Mouse (Mus musculus) CH12.LX (cell line): Measurements from ENCODE around the gene Rhox11. TPM values are rescaled to one million over a fixed set of nuclear protein-coding genes. Genes with fewer than 3 reads are reported as not detected.
"Not testable (repeated sequence)": the region's sequence is repeated elsewhere in the genome, so short reads cannot be mapped to it uniquely, and the experiment has no call there.

ENCODE experiments used
- DNase-seq: peaks from one replicate; pipeline ENCODE4 v3.0.0-alpha.2; 2013; ENCODE audit errors: extremely low read depth
- H3K27ac ChIP-seq: 2 replicates; pipeline ENCODE4 v1.5.1; 2012; ENCODE audit warnings: low read depth, mild to moderate bottlenecking, control low read depth, moderate library complexity; ENCODE audit not compliant: insufficient read depth
- H3K27me3 ChIP-seq: replicated peaks from 2 replicates; pipeline ENCODE3; 2012; ENCODE audit warnings: inconsistent platforms
- H3K36me3 ChIP-seq, 2 experiments: replicated peaks in 1 of 2; 2 replicates each; pipeline versions ENCODE3 to v1.6.1; 2012; ENCODE audit warnings: inconsistent platforms in 1 of 2, low read length in 1 of 2, mild to moderate bottlenecking in 1 of 2, mixed read lengths in 1 of 2, moderate library complexity in 1 of 2; ENCODE audit not compliant: control insufficient read depth in 1 of 2, insufficient read depth in 1 of 2
- H3K4me1 ChIP-seq, 2 experiments: 2 replicates each; pipeline ENCODE4 v1.6.1; 2012; ENCODE audit warnings: inconsistent platforms in 1 of 2, moderate library complexity in 1 of 2; ENCODE audit not compliant: insufficient read depth in 2 of 2, control insufficient read depth in 1 of 2
- H3K4me2 ChIP-seq: 2 replicates; pipeline ENCODE4 v1.6.1; 2012; ENCODE audit warnings: low read depth, mild to moderate bottlenecking, control low read depth; ENCODE audit not compliant: poor library complexity, insufficient read depth, severe bottlenecking
- H3K4me3 ChIP-seq, 3 experiments: fragments of 150-350 bp in 1 of 3; sonication (generic) in 1 of 3; replicated peaks in 1 of 3; 2 replicates each; pipeline versions ENCODE3 to v1.5.1; 2011 to 2012; ENCODE audit warnings: low read depth in 2 of 3, low read length in 2 of 3, mild to moderate bottlenecking in 2 of 3, moderate library complexity in 2 of 3, control low read depth in 1 of 3, improper control_type of control experiment in 1 of 3, inconsistent platforms in 1 of 3, mixed read lengths in 1 of 3; ENCODE audit not compliant: poor library complexity in 1 of 3
- H3K79me2 ChIP-seq: replicated peaks from 2 replicates; pipeline ENCODE4 v1.6.1; 2012; ENCODE audit warnings: mild to moderate bottlenecking, moderate library complexity; ENCODE audit not compliant: control insufficient read depth, poor library complexity, insufficient read depth, severe bottlenecking; ENCODE audit errors: extremely low read depth
- H3K9ac ChIP-seq: 2 replicates; pipeline ENCODE4 v1.6.1; 2012; ENCODE audit warnings: low read depth, mild to moderate bottlenecking, control low read depth, moderate library complexity; ENCODE audit not compliant: insufficient read depth
- H3K9me3 ChIP-seq: replicated peaks from 2 replicates; pipeline ENCODE3; 2012; ENCODE audit warnings: low read length, inconsistent platforms, mixed read lengths
- CHD1 ChIP-seq: IDR thresholded peaks from 2 replicates; pipeline ENCODE4 v1.6.1; 2012; ENCODE audit warnings: low read depth, low read length, improper control_type of control experiment, inconsistent platforms
- CHD2 ChIP-seq: IDR thresholded peaks from 2 replicates; pipeline ENCODE4 v1.6.1; 2011; ENCODE audit warnings: low read length, improper control_type of control experiment
- CTCF ChIP-seq, 2 experiments: IDR thresholded peaks in 1 of 2; conservative IDR thresholded peaks in 1 of 2; 2 replicates each; pipeline ENCODE4 v1.5.1; 2011 to 2012; ENCODE audit warnings: low read depth in 2 of 2, low read length in 2 of 2, improper control_type of control experiment in 1 of 2, inconsistent platforms in 1 of 2, mild to moderate bottlenecking in 1 of 2, moderate library complexity in 1 of 2
- E2F4 ChIP-seq: IDR thresholded peaks from 2 replicates; pipeline ENCODE4 v1.6.1; 2011; ENCODE audit warnings: low read depth, low read length, improper control_type of control experiment; ENCODE audit not compliant: insufficient replicate concordance
- EP300 ChIP-seq: IDR thresholded peaks from 2 replicates; pipeline ENCODE4 v1.6.1; 2011; ENCODE audit warnings: low read length, improper control_type of control experiment
- MAFK ChIP-seq: IDR thresholded peaks from 2 replicates; pipeline ENCODE4 v1.6.1; 2011; ENCODE audit warnings: low read length, improper control_type of control experiment; ENCODE audit not compliant: insufficient replicate concordance
- MAZ ChIP-seq: IDR thresholded peaks from 2 replicates; pipeline ENCODE4 v1.6.1; 2012; ENCODE audit warnings: low read depth, mild to moderate bottlenecking, inconsistent platforms, low read length, improper control_type of control experiment, moderate library complexity
- NELFE ChIP-seq: IDR thresholded peaks from 2 replicates; pipeline ENCODE4 v1.6.1; 2011; ENCODE audit warnings: low read depth, low read length, improper control_type of control experiment
- PAX5 ChIP-seq: IDR thresholded peaks from 2 replicates; pipeline ENCODE4 v1.6.1; 2012; ENCODE audit warnings: low read length, inconsistent platforms, mixed read lengths
- POLR2AphosphoS2 ChIP-seq: IDR thresholded peaks from 2 replicates; pipeline ENCODE4 v1.6.1; 2011; ENCODE audit warnings: low read depth, low read length, improper control_type of control experiment
- RAD21 ChIP-seq: IDR thresholded peaks from 2 replicates; pipeline ENCODE4 v1.6.1; 2011; ENCODE audit warnings: low read depth, mild to moderate bottlenecking, low read length, improper control_type of control experiment, moderate library complexity
- RCOR1 ChIP-seq: conservative IDR thresholded peaks from 2 replicates; pipeline ENCODE4 v1.6.1; 2012; ENCODE audit warnings: low read depth, mild to moderate bottlenecking, inconsistent platforms, low read length, improper control_type of control experiment
- SMC3 ChIP-seq: IDR thresholded peaks from 2 replicates; pipeline ENCODE4 v1.6.1; 2011; ENCODE audit warnings: low read depth, low read length, improper control_type of control experiment
- TBP ChIP-seq: conservative IDR thresholded peaks from 2 replicates; pipeline ENCODE4 v1.6.1; 2011; ENCODE audit warnings: low read depth, low read length, improper control_type of control experiment
- TCF12 ChIP-seq: IDR thresholded peaks from 2 replicates; pipeline ENCODE4 v1.6.1; 2014; ENCODE audit warnings: low read depth, mild to moderate bottlenecking, inconsistent platforms, low read length, improper control_type of control experiment
- UBTF ChIP-seq: IDR thresholded peaks from 2 replicates; pipeline ENCODE4 v1.6.1; 2012; ENCODE audit warnings: low read depth, mild to moderate bottlenecking, inconsistent platforms, low read length, improper control_type of control experiment, moderate library complexity
- USF2 ChIP-seq: conservative IDR thresholded peaks from 2 replicates; pipeline ENCODE4 v1.6.1; 2011; ENCODE audit warnings: low read depth, low read length, improper control_type of control experiment
- ZC3H11A ChIP-seq: IDR thresholded peaks from 2 replicates; pipeline ENCODE4 v1.6.1; 2012; ENCODE audit warnings: low read depth, mild to moderate bottlenecking, inconsistent platforms, low read length, improper control_type of control experiment
- ZKSCAN1 ChIP-seq: IDR thresholded peaks from 2 replicates; pipeline ENCODE4 v1.6.1; 2012; ENCODE audit warnings: low read depth, inconsistent platforms, low read length, improper control_type of control experiment, borderline replicate concordance
- dilution Hi-C: fragments of 300-500 bp; cut with MboI; formaldehyde crosslinking; loops from 2 replicates; pipeline ENCODE4 v1.14.3; 2020; ENCODE audit warnings: low sequenced_read_pairs; ENCODE audit not compliant: extremely low pct_unique_long_range_greater_than_20kb, extremely low pct_ligation_motif_present
- in situ Hi-C: fragments of 300-500 bp; cut with MboI; formaldehyde crosslinking; loops from 3 replicates; pipeline ENCODE4 v1.14.3; 2019; ENCODE audit warnings: low sequenced_read_pairs, low pct_ligation_motif_present, low pct_unique_long_range_greater_than_20kb, mixed read lengths
- polyA plus RNA-seq: library from polyadenylated mRNA; unstranded; fragments of >175 nt; gene quantifications from 2 replicates; pipeline ENCODE4 v1.2.1, GENCODE M21; 2012; ENCODE audit warnings: low read depth; ENCODE audit not compliant: insufficient read length
- total RNA-seq, 2 experiments: library from RNA; depleted of rRNA; stranded (reverse); fragments of 300-350 nt in 1 of 2; fragments of >200 nt in 1 of 2; gene quantifications; 2 replicates each; pipeline ENCODE4 v1.2.3; 2012 to 2014

Rhox11 gene
- total and polyA plus RNA-seq, 3 experiments = not detected

DNA sequence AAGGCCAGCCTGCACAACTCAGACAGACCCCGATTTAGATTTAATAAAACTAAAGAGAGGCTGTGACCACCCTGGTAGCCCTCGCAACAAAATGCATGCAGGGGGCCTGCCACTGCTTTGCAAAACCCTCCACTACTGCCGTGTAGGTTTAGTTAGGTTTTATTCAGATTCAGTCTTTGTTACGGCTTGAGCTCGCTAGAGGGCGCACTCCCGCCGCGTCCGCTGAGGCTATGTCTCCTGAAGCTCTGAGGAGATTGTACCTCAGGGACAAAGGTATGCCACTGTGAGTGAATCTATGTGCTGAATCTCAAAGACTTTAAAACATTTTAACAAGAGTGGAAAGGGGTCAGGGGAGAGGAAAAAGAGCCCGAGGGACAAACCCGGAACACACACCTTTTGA lies 715 bp downstream of the Rhox11 start:
- TF ChIP-seq SMC3 (peak; percentile 66), CTCF (conservative IDR thresholded peaks at IDR 0.05 in 1 of 2, IDR thresholded peaks at IDR 0.05 in 1 of 2; ENCODE audit: low read depth in 2 of 2, low read length in 2 of 2) (peak; percentile 23 to 72; a peak in 2 of 4 replicates), EP300 (no peak), RAD21 (peak; percentile 64), USF2 (no peak), ZKSCAN1 (no peak)
- in situ Hi-C loops (loop anchor here (10.0 kb wide), 1 partner anchor 91 kb away; no protein-coding TSS in a partner anchor), dilution Hi-C loops (no loop called here)
- Histone ChIP-seq H3K27ac (no peak overlapping the region), H3K9me3 (no peaks in the 10 kb centered on the region), H3K9ac (no peak overlapping the region), H3K4me1 (no peaks in the 10 kb centered on the region), H3K4me3 (no peak overlapping the region), H3K36me3 (no peaks in the 10 kb centered on the region), H3K79me2 (no peaks in the 10 kb centered on the region), H3K27me3 (no peaks in the 10 kb centered on the region), H3K4me2 (no peak overlapping the region)
- DNase-seq = peak; percentile 33

DNA sequence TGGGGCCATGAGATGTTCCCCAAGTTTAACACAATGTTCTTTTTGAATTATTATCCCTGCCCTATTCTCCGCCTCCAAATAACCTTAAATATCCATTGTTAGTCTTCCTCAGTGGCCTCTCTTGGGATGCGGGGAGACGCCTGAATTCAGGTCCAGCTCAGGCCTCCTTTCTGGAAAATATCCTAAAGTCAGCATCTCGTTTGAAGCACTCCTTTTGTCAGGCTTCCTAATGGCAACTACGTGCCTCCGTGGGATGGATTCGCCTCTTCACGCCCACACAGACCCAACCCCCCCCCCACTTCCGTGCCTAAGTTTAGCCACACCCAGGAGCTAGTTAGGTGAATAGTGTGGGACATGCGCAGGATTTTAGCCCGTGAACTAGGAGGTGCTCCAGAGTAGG lies 18.8 kb downstream of the Rhox11 start, which contains the start of gene Rhox10:
TSS of gene Rhox10 (plus strand) at position 301 of the 400 bp plus-strand sequence.
- dilution Hi-C loops = no loop called here

DNA sequence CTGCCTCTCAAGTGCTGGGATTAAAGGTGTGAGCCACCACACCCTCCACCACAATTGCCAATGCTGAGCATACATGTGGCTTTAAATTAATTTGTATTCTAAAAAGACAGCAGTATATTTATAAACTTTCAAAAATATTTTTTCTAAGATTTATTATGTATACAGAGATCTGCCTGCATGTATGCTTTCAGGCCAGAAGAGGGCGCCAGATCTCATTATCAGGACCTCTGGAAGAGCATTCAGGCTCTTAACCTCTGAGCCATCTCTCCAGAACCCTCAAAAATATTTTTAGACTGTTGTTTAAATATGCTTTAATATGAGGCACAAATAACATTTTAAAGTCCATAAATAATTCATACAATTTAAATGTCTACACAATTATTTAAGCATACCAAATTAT lies 23.4 kb downstream of the Rhox11 start:
- Histone ChIP-seq H3K4me2 (no peak overlapping the region), H3K27ac (no peak overlapping the region), H3K79me2 (no peaks in the 10 kb centered on the region), H3K4me1 (no peaks in the 10 kb centered on the region), H3K27me3 (no peaks in the 10 kb centered on the region), H3K9me3 (no peaks in the 10 kb centered on the region), H3K36me3 (no peaks in the 10 kb centered on the region), H3K9ac (no peak overlapping the region), H3K4me3 (no peak overlapping the region)
- TF ChIP-seq CTCF (conservative IDR thresholded peaks at IDR 0.05 in 1 of 2, IDR thresholded peaks at IDR 0.05 in 1 of 2; ENCODE audit: low read depth in 2 of 2, low read length in 2 of 2) = peak in 1 of 2 experiments; percentile 61; a peak in 2 of 4 replicates
- TF ChIP-seq TCF12 = no peak
- peak; percentile 44 for TF ChIP-seq RAD21
- TF ChIP-seq SMC3 = peak; percentile 40
- peak; percentile 24 for DNase-seq
- in situ Hi-C loops = no loop called here
- dilution Hi-C loops = no loop called here

More for the DNA sequence above, 18.8 kb downstream of the Rhox11 start, which contains the start of gene Rhox10:
- Histone ChIP-seq H3K36me3 (no peaks in the 10 kb centered on the region), H3K9me3 (no peaks in the 10 kb centered on the region), H3K27me3 (no peaks in the 10 kb centered on the region), H3K9ac (no peak within 1 kb of the TSS), H3K4me1 (no peaks in the 10 kb centered on the region), H3K4me2 (no peak within 1 kb of the TSS), H3K79me2 (no peaks in the 10 kb centered on the region), H3K4me3 (no peak within 1 kb of the TSS), H3K27ac (no peak within 1 kb of the TSS)
- DNase-seq = no peak
- in situ Hi-C loops = no loop called here
- TF ChIP-seq RCOR1 (no peak), MAFK (no peak), CHD1 (no peak), MAZ (no peak), NELFE (no peak), POLR2AphosphoS2 (no peak), PAX5 (no peak), ZC3H11A (no peak), UBTF (no peak), RAD21 (no peak), E2F4 (no peak), TBP (no peak), CHD2 (no peak)

DNA sequence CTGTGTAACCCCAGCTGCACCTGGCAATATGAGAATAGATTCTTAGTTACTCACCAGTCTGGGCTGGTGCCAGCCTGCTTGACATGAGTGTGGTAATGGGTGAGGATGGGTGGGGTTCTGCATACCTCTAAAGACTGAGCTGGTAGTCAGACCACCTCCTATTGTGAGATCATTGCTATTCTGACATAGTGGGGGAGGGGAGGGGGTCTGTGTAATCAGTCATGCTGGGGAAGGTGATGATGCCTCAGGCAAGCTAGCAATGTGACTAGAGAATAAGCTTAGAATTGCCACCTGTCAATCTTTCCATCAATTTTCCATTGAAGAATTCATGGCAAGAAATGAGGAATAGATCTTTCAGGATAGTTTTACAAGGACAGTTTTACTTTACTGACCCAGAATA lies 41.9 kb downstream of the Rhox11 start, which contains the start of gene Btg1-ps2:
TSS of gene Btg1-ps2 (minus strand) at position 101 of the 400 bp plus-strand sequence.
- H3K4me1 ChIP-seq, H3K79me2 ChIP-seq, H3K9me3 ChIP-seq, H3K27ac ChIP-seq, H3K27me3 ChIP-seq, dilution Hi-C loops, H3K4me3 ChIP-seq, H3K36me3 ChIP-seq, in situ Hi-C loops, H3K4me2 ChIP-seq, DNase-seq, H3K9ac ChIP-seq: not testable (repeated sequence)
